Mouse (Mus musculus) stomach, postnatal 0 days (tissue): ENCODE results near the gene Lrp8.

Experiments
- CTCF ChIP-seq: IDR thresholded peaks from 2 replicates; pipeline ENCODE4 v1.5.1; 2016; ENCODE audit warnings: antibody characterized with exemption, low read depth, mild to moderate bottlenecking, moderate library complexity
- EP300 ChIP-seq: optimal IDR thresholded peaks from 2 replicates; pipeline ENCODE3; 2016; ENCODE audit warnings: antibody characterized with exemption

DNA sequence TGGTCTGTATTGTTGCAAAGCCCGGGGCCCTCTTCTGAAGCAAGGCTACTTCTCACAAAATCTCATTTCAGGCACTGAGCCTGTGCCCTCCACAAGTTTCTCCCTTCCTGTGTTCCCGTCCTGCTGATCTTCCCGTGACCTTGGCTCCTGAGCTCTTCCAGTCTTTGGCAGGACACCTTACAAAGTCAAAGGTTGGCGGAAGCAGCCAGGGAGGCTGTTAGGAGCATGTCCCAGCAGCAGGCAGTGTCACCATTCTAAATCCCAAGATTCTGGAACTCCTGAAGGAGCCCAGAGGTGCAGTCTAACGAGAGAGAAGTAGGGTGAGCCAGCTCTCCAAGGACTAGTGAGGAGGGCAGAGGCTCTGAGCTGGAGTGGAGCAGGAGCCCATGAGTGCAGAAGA lies 46.5 kb downstream of the Lrp8 start:
- TF ChIP-seq CTCF (no peak), EP300 (no peak)
